Mouse (Mus musculus) embryonic fibroblast, embryonic 13.5 days (primary cell): ENCODE measurements around the gene Btrc.

Source experiments
- CTCF ChIP-seq: IDR thresholded peaks from 2 replicates; pipeline ENCODE4 v1.5.1; 2011; ENCODE audit warnings: mild to moderate bottlenecking, control low read depth, low read length, moderate library complexity, borderline replicate concordance; ENCODE audit not compliant: insufficient read depth
- POLR2A ChIP-seq: IDR thresholded peaks from 2 replicates; pipeline ENCODE4 v1.6.1; 2011; ENCODE audit warnings: low read depth, mild to moderate bottlenecking, control low read depth, low read length, moderate library complexity

GRCm38 (mm10) chr19:45441717-45442116, 78.2 kb downstream of the Btrc start:
- no peak for TF ChIP-seq POLR2A
- TF ChIP-seq CTCF = no peak
